28 mouse cellular contexts compared by ENCODE assay signal in genomic region chr4:152074548-152074947, GRCm38 (mm10). TPM values are rescaled to one million over a fixed set of nuclear protein-coding genes. Genes with fewer than 3 reads are reported as not detected.
DNase-seq lines count a peak whose midpoint lies in the region; ATAC-seq and TF ChIP-seq lines count a peak whose summit lies in the region.
"Had no signal": no experiment of that assay in that cellular context is flagged by ENCODE, and none has a peak within 500 bp of the region (broad histone marks: within the 10 kb centered on the region; RNA-seq: fewer than 3 reads in every experiment).

No protein-coding gene starts in this region.

- no peaks in the 10 kb centered on the region for H3K36me3 ChIP-seq in testis, adult 2 months (ENCODE audit: control insufficient read depth, insufficient read depth, low read length)
- no peaks in the 10 kb centered on the region for H3K36me3 ChIP-seq in midbrain, embryonic 11.5 days (ENCODE audit: control insufficient read depth, insufficient read depth, low read length)
- H3K36me3 ChIP-seq: heart, embryonic 15.5 days; limb, embryonic 13.5 days; liver, embryonic 13.5 days; midbrain, embryonic 13.5 days had no signal

- no peaks in the 10 kb centered on the region for H3K9me3 ChIP-seq in midbrain, embryonic 11.5 days (ENCODE audit: control insufficient read depth, low read length)
- H3K9me3 ChIP-seq: heart, embryonic 15.5 days; limb, embryonic 13.5 days; liver, embryonic 13.5 days; midbrain, embryonic 13.5 days had no signal

- H3K9ac ChIP-seq in midbrain, embryonic 11.5 days (ENCODE audit: low read length): no peak overlapping the region
- H3K9ac ChIP-seq: heart, embryonic 15.5 days; limb, embryonic 13.5 days; liver, embryonic 13.5 days; lung, embryonic 14.5 days; midbrain, embryonic 13.5 days had no signal

- ATAC-seq in midbrain, embryonic 11.5 days (ENCODE audit: low FRiP score): no peak
- ATAC-seq: activated CD4-positive, CD25-positive, alpha-beta regulatory T cell, adult 4 months; forebrain, embryonic 16.5 days; intestine, embryonic 16.5 days; midbrain, embryonic 13.5 days had no signal

- H3K27ac ChIP-seq in layer of hippocampus, adult 2 months: no peak overlapping the region
- no peak overlapping the region for H3K27ac ChIP-seq in testis, adult 2 months (ENCODE audit: control insufficient read depth, insufficient read depth, low read depth, low read length)
- no peak overlapping the region for H3K27ac ChIP-seq in midbrain, embryonic 11.5 days (ENCODE audit: low read depth, low read length)
- H3K27ac ChIP-seq: heart, embryonic 15.5 days; limb, embryonic 13.5 days; liver, embryonic 13.5 days; midbrain, embryonic 13.5 days had no signal

- DNase-seq in layer of hippocampus, adult 2 months (ENCODE audit: low spot score in 2 of 2): no peak
- DNase-seq in layer of hippocampus, adult 18-20 months (ENCODE audit: low spot score in 2 of 2): no peak
- no peak for DNase-seq in testis, postnatal 14 days (ENCODE audit: low spot score)
- peak; percentile 66 for DNase-seq in R1 (ENCODE audit: low read depth, low spot score)
- DNase-seq in adrenal gland, adult 8-10 months: no peak
- DNase-seq in midbrain, embryonic 11.5 days (ENCODE audit: low spot score, missing footprints): no peak
- DNase-seq: adrenal gland, postnatal 10 days; B cell, adult 2 months; cerebellum, adult 18-20 months; gastrocnemius, postnatal 10 days; kidney, adult 8-10 months; kidney, postnatal 14 days; liver, embryonic 13.5 days; lung, embryonic 14.5 days; lung, postnatal 4 days; right cerebral cortex, postnatal 25 days; thymus, postnatal 4 days had no signal

- 80% methylated on average over 9 of the region's 9 CpGs for WGBS in midbrain, embryonic 11.5 days

- H3K4me3 ChIP-seq in layer of hippocampus, adult 2 months: no peak overlapping the region
- no peak overlapping the region for H3K4me3 ChIP-seq in testis, adult 2 months (ENCODE audit: control insufficient read depth, low read depth, low read length)
- no peak overlapping the region for H3K4me3 ChIP-seq in midbrain, embryonic 11.5 days (ENCODE audit: low read depth, low read length)
- H3K4me3 ChIP-seq: erythroblast, embryonic 14.5 days; heart, embryonic 15.5 days; limb, embryonic 13.5 days; liver, embryonic 13.5 days; megakaryocyte, embryonic 14.5 days; midbrain, embryonic 13.5 days had no signal

- no peak for TF ChIP-seq POLR2A in testis, adult 2 months (IDR thresholded peaks at IDR 0.05; ENCODE audit: control insufficient read depth, low read depth, low read length)

- H3K4me2 ChIP-seq in midbrain, embryonic 11.5 days: no peak overlapping the region
- H3K4me2 ChIP-seq: heart, embryonic 15.5 days; limb, embryonic 13.5 days; liver, embryonic 13.5 days; lung, embryonic 14.5 days; midbrain, embryonic 13.5 days had no signal

- H3K27me3 ChIP-seq in testis, adult 2 months (ENCODE audit: control insufficient read depth, insufficient read depth, low read length): no peaks in the 10 kb centered on the region
- H3K27me3 ChIP-seq in midbrain, embryonic 11.5 days (ENCODE audit: control insufficient read depth, insufficient read depth, low read length): no peaks in the 10 kb centered on the region
- H3K27me3 ChIP-seq: heart, embryonic 15.5 days; limb, embryonic 13.5 days; midbrain, embryonic 13.5 days had no signal

- peaks cover 10% of the 10 kb centered on the region for H3K4me1 ChIP-seq in testis, adult 2 months (ENCODE audit: control insufficient read depth, insufficient read depth, low read length)
- peaks cover 7% of the 10 kb centered on the region for H3K4me1 ChIP-seq in midbrain, embryonic 11.5 days (ENCODE audit: control insufficient read depth, insufficient read depth, low read length)

- peak; percentile 40 for TF ChIP-seq CTCF in layer of hippocampus, adult 2 months (conservative IDR thresholded peaks at IDR 0.05)
- TF ChIP-seq CTCF in testis, adult 2 months (IDR thresholded peaks at IDR 0.05; ENCODE audit: control insufficient read depth, insufficient read depth, insufficient replicate concordance, low read depth, low read length): peak; percentile 11; the same call in 1 of the 2 replicates

RNA-seq across cellular contexts. Expression of gene Plekhg5, which starts 2.2 kb away (rescaled TPM):
- 100 to 1,000 TPM; 163 to 164 TPM for total RNA-seq in layer of hippocampus, adult 2 months (2021)
- total RNA-seq in layer of hippocampus, adult 18-20 months (2021): 100 to 1,000 TPM; 147 to 149 TPM
- 8.8 and 9.7 TPM in 2 replicates for polyA plus RNA-seq in testis, adult 2 months (2012; rRNA removed)
- 10 to 100 TPM in 3 of 4 experiments, 1 to 10 TPM in 1; 8.7 to 19.5 (median 15.4) TPM for total RNA-seq in adrenal gland, adult 8-10 months (2022)
- polyA plus RNA-seq in midbrain, embryonic 11.5 days (2014; fragmentation: Nextera tagmentation; extraction: Ambion mirVana): 3.6 and 5.1 TPM in 2 replicates

RNA-seq across cellular contexts. Expression of gene Nol9, which starts 35.4 kb away (rescaled TPM):
- 10 to 100 TPM; 19.9 to 21.0 TPM for total RNA-seq in layer of hippocampus, adult 2 months (2021)
- 10 to 100 TPM; 18.3 to 19.3 TPM for total RNA-seq in layer of hippocampus, adult 18-20 months (2021)
- 7.7 and 8.0 TPM in 2 replicates for polyA plus RNA-seq in testis, adult 2 months (2012; rRNA removed)
- total RNA-seq in adrenal gland, adult 8-10 months (2022): 10 to 100 TPM; 21.3 to 29.6 (median 25.8) TPM
- polyA plus RNA-seq in midbrain, embryonic 11.5 days (2014; fragmentation: Nextera tagmentation; extraction: Ambion mirVana): 23.4 TPM in 2 replicates

RNA-seq across cellular contexts. Expression of gene Tas1r1, which starts 36.2 kb away (rescaled TPM):
- under 1 TPM; 0.69 to 0.76 TPM for total RNA-seq in layer of hippocampus, adult 2 months (2021)
- under 1 TPM; 0.41 to 0.64 TPM for total RNA-seq in layer of hippocampus, adult 18-20 months (2021)
- polyA plus RNA-seq in testis, adult 2 months (2012; rRNA removed): 30.2 and 37.6 TPM in 2 replicates
- under 1 TPM in 1 of 4 experiments, not detected in 3; 0.71 TPM for total RNA-seq in adrenal gland, adult 8-10 months (2022)
- 0.44 and 0.58 TPM in 2 replicates for polyA plus RNA-seq in midbrain, embryonic 11.5 days (2014; fragmentation: Nextera tagmentation; extraction: Ambion mirVana)
- total RNA-seq: adrenal gland, postnatal 10 days; neutrophil, adult 5-6 weeks had no signal
- polyA plus RNA-seq: activated CD4-positive, CD25-positive, alpha-beta regulatory T cell, adult 4 months; erythroblast, embryonic 14.5 days had no signal

RNA-seq across cellular contexts. Expression of gene Tnfrsf25, which starts 41.2 kb away (rescaled TPM):
- total RNA-seq in layer of hippocampus, adult 2 months (2021): 10 to 100 TPM; 22.7 to 48.4 TPM
- 10 to 100 TPM; 40.4 to 49.5 TPM for total RNA-seq in layer of hippocampus, adult 18-20 months (2021)
- polyA plus RNA-seq in testis, adult 2 months (2012; rRNA removed): 1.2 and 1.5 TPM in 2 replicates
- total RNA-seq in adrenal gland, adult 8-10 months (2022): 1 to 10 TPM in 3 of 4 experiments, under 1 TPM in 1; 0.73 to 2.0 (median 1.3) TPM
- polyA plus RNA-seq in midbrain, embryonic 11.5 days (2014; fragmentation: Nextera tagmentation; extraction: Ambion mirVana): 0.28 and 0.31 TPM in 2 replicates
- polyA plus RNA-seq: forebrain, embryonic 11.5 days had no signal

RNA-seq across cellular contexts. Expression of gene Zbtb48, which starts 47.1 kb away (rescaled TPM):
- 10 to 100 TPM; 12.7 to 16.9 TPM for total RNA-seq in layer of hippocampus, adult 2 months (2021)
- total RNA-seq in layer of hippocampus, adult 18-20 months (2021): 10 to 100 TPM; 11.2 to 12.8 TPM
- 18.2 and 22.4 TPM in 2 replicates for polyA plus RNA-seq in testis, adult 2 months (2012; rRNA removed)
- 10 to 100 TPM in 3 of 4 experiments, 1 to 10 TPM in 1; 7.1 to 17.4 (median 13.7) TPM for total RNA-seq in adrenal gland, adult 8-10 months (2022)
- polyA plus RNA-seq in midbrain, embryonic 11.5 days (2014; fragmentation: Nextera tagmentation; extraction: Ambion mirVana): 21.1 and 22.5 TPM in 2 replicates

Comparison
In these comparisons a context has a peak if more than half of its experiments do, and no peak if none do; other contexts are left out.
1. RNA of gene Plekhg5, which starts 2.2 kb away (total RNA-seq): 163 to 164 TPM in layer of hippocampus, adult 2 months and 147 to 149 TPM in layer of hippocampus, adult 18-20 months; 8.7 to 19.5 TPM in adrenal gland, adult 8-10 months; every median in the first group is over 4 times any median in the second.